Mouse (Mus musculus): ENCODE measurements at regions not wholly inside any gene's neighbourhood (a gene's known extent, or its start where the extent isn't known, plus 50 kb on each side); places are given as distances from the start of the nearest gene placed in this dataset.

DNA sequence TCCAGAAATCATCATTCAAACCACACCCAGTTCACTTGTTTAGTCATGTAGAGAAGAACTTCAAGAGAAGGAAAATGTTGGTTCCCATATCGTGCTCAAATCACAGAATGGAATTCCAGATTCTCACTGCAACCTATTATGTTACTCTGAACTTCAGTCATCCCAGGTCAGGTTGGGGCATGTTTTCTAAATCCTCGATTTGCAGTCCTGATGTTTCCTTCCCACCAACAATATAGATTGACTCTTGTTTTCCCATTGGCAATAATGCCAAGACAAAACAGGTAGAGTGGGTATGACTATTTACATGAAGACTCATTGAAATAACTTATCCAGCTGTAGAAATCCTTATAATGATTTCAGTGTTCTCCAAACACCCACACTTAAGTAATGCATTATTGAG lies 86.4 kb upstream of the Fam83b start:
- TF ChIP-seq MAFK (IDR thresholded peaks at IDR 0.05; ENCODE audit: insufficient read depth, low read depth, low read length) (no peak), CHD2 (IDR thresholded peaks at IDR 0.05; ENCODE audit: low read depth, low read length) (no peak), ZC3H11A (IDR thresholded peaks at IDR 0.05; ENCODE audit: borderline replicate concordance, low read depth, low read length) (no peak), ZNF384 (IDR thresholded peaks at IDR 0.05; ENCODE audit: low read depth, low read length) (no peak), HCFC1 (IDR thresholded peaks at IDR 0.05; ENCODE audit: borderline replicate concordance, insufficient read depth, low read length) (no peak)
- in situ Hi-C loops (cut with MboI; ENCODE audit: low sequenced_read_pairs in 2 of 2, unreplicated experiment in 2 of 2): no loop called here
- Histone ChIP-seq H3K9ac (ENCODE audit: insufficient read depth, low read depth, low read length, poor library complexity, severe bottlenecking) (no peak overlapping the region), H3K36me3 (ENCODE audit: control insufficient read depth, insufficient read depth, low read length, poor library complexity, severe bottlenecking) (no peaks in the 10 kb centered on the region), H3K27ac (ENCODE audit: insufficient read depth, low read depth, low read length, poor library complexity, severe bottlenecking) (no peak overlapping the region), H3K9me3 (ENCODE audit: control insufficient read depth, insufficient read depth, low read depth, low read length) (no peaks in the 10 kb centered on the region), H3K4me1 (ENCODE audit: control insufficient read depth in 2 of 2, insufficient read depth in 2 of 2, low read length in 2 of 2, poor library complexity in 1 of 2) (no peaks in the 10 kb centered on the region), H3K4me3 (ENCODE audit: insufficient read depth in 1 of 2, low read depth in 1 of 2, low read length in 2 of 2, poor library complexity in 1 of 2, severe bottlenecking in 1 of 2) (no peak overlapping the region)
- DNase-seq (ENCODE audit: low read depth, low spot score): no peak

GRCm38 (mm10) chr9:76649484-76649883 lies 82.6 kb upstream of the Fam83b start:
- in situ Hi-C loops (cut with MboI; ENCODE audit: low sequenced_read_pairs in 2 of 2, unreplicated experiment in 2 of 2): no loop called here
- no peaks in the 10 kb centered on the region for H3K9me3 ChIP-seq (ENCODE audit: control insufficient read depth, insufficient read depth, low read depth, low read length)
- no peaks in the 10 kb centered on the region for H3K4me1 ChIP-seq (ENCODE audit: control insufficient read depth in 2 of 2, insufficient read depth in 2 of 2, low read length in 2 of 2, poor library complexity in 1 of 2)
- TF ChIP-seq HCFC1 (IDR thresholded peaks at IDR 0.05; ENCODE audit: borderline replicate concordance, insufficient read depth, low read length) (no peak), MAFK (IDR thresholded peaks at IDR 0.05; ENCODE audit: insufficient read depth, low read depth, low read length) (no peak), ZNF384 (IDR thresholded peaks at IDR 0.05; ENCODE audit: low read depth, low read length) (no peak), ZC3H11A (IDR thresholded peaks at IDR 0.05; ENCODE audit: borderline replicate concordance, low read depth, low read length) (no peak), CHD2 (IDR thresholded peaks at IDR 0.05; ENCODE audit: low read depth, low read length) (no peak)
- H3K4me3 ChIP-seq (ENCODE audit: insufficient read depth in 1 of 2, low read depth in 1 of 2, low read length in 2 of 2, poor library complexity in 1 of 2, severe bottlenecking in 1 of 2): no peak overlapping the region
- no peak overlapping the region for H3K27ac ChIP-seq (ENCODE audit: insufficient read depth, low read depth, low read length, poor library complexity, severe bottlenecking)
- no peak overlapping the region for H3K9ac ChIP-seq (ENCODE audit: insufficient read depth, low read depth, low read length, poor library complexity, severe bottlenecking)
- H3K36me3 ChIP-seq (ENCODE audit: control insufficient read depth, insufficient read depth, low read length, poor library complexity, severe bottlenecking): no peaks in the 10 kb centered on the region
- no peak for DNase-seq (ENCODE audit: low read depth, low spot score)

GRCm38 (mm10) chr9:76646383-76646782 lies 79.5 kb upstream of the Fam83b start:
- H3K4me1 ChIP-seq (ENCODE audit: control insufficient read depth in 2 of 2, insufficient read depth in 2 of 2, low read length in 2 of 2, poor library complexity in 1 of 2): no peaks in the 10 kb centered on the region
- in situ Hi-C loops (cut with MboI; ENCODE audit: low sequenced_read_pairs in 2 of 2, unreplicated experiment in 2 of 2): no loop called here
- H3K36me3 ChIP-seq (ENCODE audit: control insufficient read depth, insufficient read depth, low read length, poor library complexity, severe bottlenecking): no peaks in the 10 kb centered on the region
- H3K9me3 ChIP-seq (ENCODE audit: control insufficient read depth, insufficient read depth, low read depth, low read length): no peaks in the 10 kb centered on the region
- H3K4me3 ChIP-seq (ENCODE audit: insufficient read depth in 1 of 2, low read depth in 1 of 2, low read length in 2 of 2, poor library complexity in 1 of 2, severe bottlenecking in 1 of 2): no peak overlapping the region
- H3K9ac ChIP-seq (ENCODE audit: insufficient read depth, low read depth, low read length, poor library complexity, severe bottlenecking): no peak overlapping the region
- no peak for DNase-seq (ENCODE audit: low read depth, low spot score)
- TF ChIP-seq ZNF384 (IDR thresholded peaks at IDR 0.05; ENCODE audit: low read depth, low read length) (no peak), CHD2 (IDR thresholded peaks at IDR 0.05; ENCODE audit: low read depth, low read length) (no peak), ZC3H11A (IDR thresholded peaks at IDR 0.05; ENCODE audit: borderline replicate concordance, low read depth, low read length) (no peak), HCFC1 (IDR thresholded peaks at IDR 0.05; ENCODE audit: borderline replicate concordance, insufficient read depth, low read length) (no peak), MAFK (IDR thresholded peaks at IDR 0.05; ENCODE audit: insufficient read depth, low read depth, low read length) (no peak)
- no peak overlapping the region for H3K27ac ChIP-seq (ENCODE audit: insufficient read depth, low read depth, low read length, poor library complexity, severe bottlenecking)
